Mouse (Mus musculus) small intestine, adult 2 months (tissue): ENCODE data around the gene Casc1. TPM values are rescaled to one million over a fixed set of nuclear protein-coding genes. Genes with fewer than 3 reads are reported as not detected.

Experiments
- H3K27ac ChIP-seq: fragments of 200-500 bp; 2 replicates; pipeline ENCODE4 v1.5.1; 2012; ENCODE audit warnings: low read depth, low read length, control low read depth, inconsistent platforms; ENCODE audit not compliant: insufficient read depth
- H3K27me3 ChIP-seq: fragments of 200-500 bp; 2 replicates; pipeline ENCODE4 v1.6.1; 2012; ENCODE audit warnings: mild to moderate bottlenecking, moderate library complexity, low read length, inconsistent platforms; ENCODE audit not compliant: control insufficient read depth, insufficient read depth
- H3K36me3 ChIP-seq: fragments of 200-500 bp; 2 replicates; pipeline ENCODE4 v1.6.1; 2012; ENCODE audit warnings: mild to moderate bottlenecking, low read length, control low read depth, inconsistent platforms; ENCODE audit not compliant: control insufficient read depth, insufficient read depth
- H3K4me1 ChIP-seq: fragments of 200-500 bp; 2 replicates; pipeline ENCODE4 v1.6.1; 2012; ENCODE audit warnings: low read length, inconsistent platforms, mixed read lengths; ENCODE audit not compliant: control insufficient read depth, insufficient read depth, insufficient read length
- H3K4me3 ChIP-seq: fragments of 200-500 bp; 2 replicates; pipeline ENCODE4 v1.5.1; 2012; ENCODE audit warnings: low read depth, mild to moderate bottlenecking, control low read depth, inconsistent platforms, low read length, moderate library complexity
- CTCF ChIP-seq: fragments of 200-500 bp; IDR thresholded peaks from 2 replicates; pipeline ENCODE4 v1.5.1; 2012; ENCODE audit warnings: low read depth, mild to moderate bottlenecking, control low read depth, inconsistent platforms, low read length, moderate library complexity, mixed read lengths; ENCODE audit not compliant: insufficient replicate concordance, insufficient read length; ENCODE audit errors: extremely low read depth
- POLR2A ChIP-seq: fragments of 200-500 bp; IDR thresholded peaks from 2 replicates; pipeline ENCODE4 v1.6.1; 2012; ENCODE audit warnings: low read depth, mild to moderate bottlenecking, control low read depth, inconsistent platforms, low read length, moderate library complexity
- WGBS: fragments of 180-500 bp; shearing (Covaris S2); methylation state at CpG from one replicate; pipeline ENCODE4 v1.1.7; 2018; 5-methylcytosine and 5-hydroxymethylcytosine counted together
- polyA plus RNA-seq: library from polyadenylated mRNA; depleted of rRNA; stranded (reverse); fragments of >200 nt; gene quantifications from 2 replicates; pipeline ENCODE4 v1.2.3, GENCODE M21; 2012; rRNA removed

The Casc1 gene
- polyA plus RNA-seq, result 0.05 and 0.15 TPM in 2 replicates

- Histone ChIP-seq H3K36me3 (peaks cover 8% of the 10 kb centered on the region), H3K27me3 (no peaks in the 10 kb centered on the region), H3K4me1 (peaks cover 3% of the 10 kb centered on the region; the same call in 1 of the 2 replicates), H3K27ac (peak within 1 kb of the TSS; percentile 82), H3K4me3 (peak within 1 kb of the TSS; percentile 77)
- peak; percentile 98 for TF ChIP-seq POLR2A
- no peak for TF ChIP-seq CTCF
- WGBS, result under 1% methylated on average over 36 of the region's 36 CpGs
Observed at GRCm38 (mm10) chr6:145210816-145211338, at the start of gene Casc1, which contains the start of gene Etfrf1. Gene Casc1 (minus strand): TSS chr6:145211005. Gene Etfrf1 (plus strand): TSS chr6:145211134.

GRCm38 (mm10) chr6:145256701-145257073 is 45.9 kb upstream of the Casc1 start:
- Histone ChIP-seq H3K4me1 (peaks cover 6% of the 10 kb centered on the region; the same call in 1 of the 2 replicates), H3K4me3 (no peak overlapping the region), H3K27ac (no peak overlapping the region), H3K27me3 (no peaks in the 10 kb centered on the region), H3K36me3 (no peaks in the 10 kb centered on the region)
- 20% methylated on average over 2 of the region's 2 CpGs for WGBS
- TF ChIP-seq POLR2A (no peak), CTCF (no peak)

GRCm38 (mm10) chr6:145255952-145256700 is 45.3 kb upstream of the Casc1 start:
- 25% methylated on average over 13 of the region's 13 CpGs for WGBS
- H3K27ac ChIP-seq, result no peak overlapping the region

GRCm38 (mm10) chr6:145250820-145251219 is 40.0 kb upstream of the Casc1 start:
- peaks cover 6% of the 10 kb centered on the region for H3K36me3 ChIP-seq
- 18% methylated on average over 16 of the region's 16 CpGs for whole genome bisulfite sequencing
- H3K4me3 ChIP-seq, result peak overlapping the region; percentile 71
- TF ChIP-seq POLR2A, result no peak
- no peak for TF ChIP-seq CTCF
- H3K27me3 ChIP-seq, result no peaks in the 10 kb centered on the region
- peaks cover 4% of the 10 kb centered on the region; the same call in 1 of the 2 replicates for H3K4me1 ChIP-seq
- H3K27ac ChIP-seq, result peak overlapping the region; percentile 14; the same call in 1 of the 2 replicates

More at GRCm38 (mm10) chr6:145255952-145256700, 45.3 kb upstream of the Casc1 start:
- H3K4me3 ChIP-seq, result no peak overlapping the region
- no peaks in the 10 kb centered on the region for H3K27me3 ChIP-seq
- H3K4me1 ChIP-seq, result peaks cover 6% of the 10 kb centered on the region; the same call in 1 of the 2 replicates
- TF ChIP-seq CTCF, result no peak
- no peak for TF ChIP-seq POLR2A
- no peaks in the 10 kb centered on the region for H3K36me3 ChIP-seq

- under 1% methylated on average over 77 of the region's 83 CpGs for WGBS
- peak within 1 kb of the TSS; percentile 60; the same call in 1 of the 2 replicates for H3K27ac ChIP-seq
- TF ChIP-seq CTCF (no peak), POLR2A (peak; percentile 58; the same call in 1 of the 2 replicates)
- peaks cover 4% of the 10 kb centered on the region; the same call in 1 of the 2 replicates for H3K4me1 ChIP-seq
- no peaks in the 10 kb centered on the region for H3K27me3 ChIP-seq
- H3K4me3 ChIP-seq, result peak within 1 kb of the TSS; percentile 71
- peaks cover 6% of the 10 kb centered on the region for H3K36me3 ChIP-seq
Observed at GRCm38 (mm10) chr6:145250185-145250791, 39.5 kb upstream of the Casc1 start, which contains the start of gene Kras. Gene Kras (minus strand): TSS chr6:145250239.

- H3K4me3 ChIP-seq, result peak overlapping the region; percentile 71
- H3K36me3 ChIP-seq, result peaks cover 10% of the 10 kb centered on the region
- TF ChIP-seq POLR2A (no peak), CTCF (no peak)
- peak overlapping the region; percentile 60; the same call in 1 of the 2 replicates for H3K27ac ChIP-seq
- no peaks in the 10 kb centered on the region for H3K27me3 ChIP-seq
- H3K4me1 ChIP-seq, result peaks cover 4% of the 10 kb centered on the region; the same call in 1 of the 2 replicates
- 4% methylated on average over 123 of the region's 124 CpGs for WGBS
Observed at GRCm38 (mm10) chr6:145249291-145250184, 38.7 kb upstream of the Casc1 start.
